Mouse (Mus musculus) E14TG2a.4 (cell line): ENCODE measurements around the gene Scnn1g.

Experiments used
- CTCF ChIP-seq: conservative IDR thresholded peaks from 2 replicates; pipeline ENCODE4 v1.5.1; 2014; ENCODE audit warnings: low read length
- NANOG ChIP-seq: IDR thresholded peaks from 2 replicates; pipeline ENCODE4 v1.6.1; 2014; ENCODE audit warnings: borderline replicate concordance, low read length, mixed read lengths
- POU5F1 ChIP-seq: IDR thresholded peaks from 2 replicates; pipeline ENCODE4 v1.6.1; 2014; ENCODE audit warnings: low read length, borderline replicate concordance

DNA sequence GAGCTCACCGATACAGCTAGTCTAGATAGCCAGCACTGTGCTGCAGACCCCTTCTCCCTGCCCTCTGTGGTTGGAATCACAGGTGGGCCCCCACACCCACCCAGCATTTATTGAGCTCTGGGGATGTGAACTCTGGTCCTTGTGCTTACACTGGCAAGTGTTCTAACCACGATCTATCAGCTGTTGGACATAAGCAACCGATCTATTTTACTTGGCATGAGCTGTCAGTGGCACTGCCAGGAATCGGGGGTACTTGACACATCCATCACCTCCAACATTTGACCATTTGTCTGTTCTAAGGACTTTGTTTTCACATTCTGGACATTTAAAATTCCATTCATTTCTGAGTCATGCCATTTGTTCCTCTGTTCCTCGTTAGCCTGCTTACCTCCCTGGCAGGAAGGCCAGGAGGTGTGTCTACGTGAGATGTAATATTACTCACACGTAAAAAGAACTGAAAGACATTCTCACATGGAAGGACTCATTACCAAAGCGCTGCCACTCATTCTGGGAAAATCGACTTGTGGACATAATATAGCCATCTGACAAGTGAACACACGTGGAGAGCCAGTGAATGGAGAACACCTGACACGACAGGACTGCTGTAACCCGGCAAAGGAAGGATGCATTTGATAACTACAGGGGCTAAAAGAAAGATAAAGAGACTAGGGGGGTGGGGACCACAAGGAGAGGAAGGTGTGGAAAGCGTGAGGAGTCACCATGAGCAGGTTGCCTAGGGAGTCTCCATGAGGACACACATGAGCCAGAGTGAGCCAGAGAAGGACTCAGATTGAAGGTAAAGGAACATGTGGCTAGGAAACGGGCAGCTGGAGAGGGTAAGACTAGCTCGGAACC, 73.7 kb downstream of the Scnn1g start:
- TF ChIP-seq CTCF (no peak), NANOG (no peak), POU5F1 (no peak)
